Mouse (Mus musculus) T-helper 2 cell (primary cell): Measurements from ENCODE around the gene AL607142.1.

ENCODE experiments used
- in situ Hi-C: fragments of 300-600 bp; cut with MboI, MseI; formaldehyde crosslinking; loops from one replicate; pipeline ENCODE4 v1.15.1; 2025; ENCODE audit warnings: high pct_unique_total_duplicates

AL607142.1 gene

GRCm38 (mm10) chr4:120091997-120092783 is 27.4 kb downstream of the AL607142.1 start:
- in situ Hi-C loops = no loop called here

DNA sequence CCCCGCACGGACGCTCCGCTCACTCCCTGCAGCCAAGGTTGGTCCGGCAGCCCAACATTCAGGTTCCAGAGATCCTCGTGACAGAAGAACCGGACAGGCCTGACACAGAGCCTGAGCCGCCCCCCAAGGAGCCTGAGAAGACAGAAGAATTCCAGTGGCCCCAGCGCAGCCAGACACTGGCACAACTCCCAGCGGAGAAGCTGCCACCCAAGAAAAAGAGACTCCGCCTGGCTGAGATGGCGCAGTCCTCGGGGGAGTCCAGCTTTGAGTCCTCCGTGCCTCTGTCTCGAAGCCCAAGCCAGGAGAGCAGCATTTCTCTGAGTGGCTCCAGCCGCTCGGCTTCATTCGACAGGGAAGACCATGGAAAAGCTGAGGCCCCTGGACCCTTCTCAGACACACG is 32.1 kb downstream of the AL607142.1 start:
- in situ Hi-C loops = no loop called here

DNA sequence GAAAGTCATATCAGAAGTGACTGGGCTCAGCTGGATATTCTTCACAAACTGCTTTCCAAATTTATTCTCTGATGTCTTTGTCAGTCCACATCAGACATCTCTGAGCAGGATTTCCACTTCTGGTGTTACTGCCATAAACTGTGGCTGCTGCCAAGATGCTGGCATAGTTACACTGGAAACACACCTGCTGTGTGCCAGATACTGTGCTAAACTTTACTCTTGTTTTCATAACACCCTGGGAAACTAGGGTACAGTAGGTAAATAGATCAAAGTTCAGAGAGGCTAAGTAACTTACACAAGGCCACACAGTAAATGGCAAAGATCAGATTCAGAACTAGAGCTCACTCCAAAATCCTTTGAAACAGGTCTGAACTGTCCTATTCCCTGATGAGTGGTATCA is 36.4 kb downstream of the AL607142.1 start:
- in situ Hi-C loops = no loop called here

GRCm38 (mm10) chr4:120104599-120104998 is 39.8 kb downstream of the AL607142.1 start:
- in situ Hi-C loops = no loop called here

DNA sequence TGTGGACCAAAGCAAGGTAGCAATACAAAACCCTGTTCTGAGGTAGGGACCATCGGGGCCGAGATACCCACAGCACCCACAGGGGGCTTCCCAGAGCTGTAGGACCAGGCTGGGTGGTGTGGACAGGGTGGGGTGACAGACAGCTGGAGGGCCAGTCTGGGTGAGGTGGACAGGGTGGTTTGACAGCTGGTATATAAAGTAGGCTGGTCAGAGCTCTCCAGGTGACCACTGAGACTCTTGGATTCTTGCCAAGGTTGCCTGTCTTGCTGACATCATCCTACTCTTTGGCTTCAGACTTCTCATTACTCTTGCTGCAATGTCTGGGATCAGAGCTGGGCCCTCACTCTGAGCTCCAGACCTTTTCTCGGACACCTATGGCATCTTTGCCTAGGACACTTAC is 41.6 kb downstream of the AL607142.1 start:
- in situ Hi-C loops = loop anchor here (5.0 kb wide), 1 partner anchor 189 kb away; no protein-coding TSS in a partner anchor

DNA sequence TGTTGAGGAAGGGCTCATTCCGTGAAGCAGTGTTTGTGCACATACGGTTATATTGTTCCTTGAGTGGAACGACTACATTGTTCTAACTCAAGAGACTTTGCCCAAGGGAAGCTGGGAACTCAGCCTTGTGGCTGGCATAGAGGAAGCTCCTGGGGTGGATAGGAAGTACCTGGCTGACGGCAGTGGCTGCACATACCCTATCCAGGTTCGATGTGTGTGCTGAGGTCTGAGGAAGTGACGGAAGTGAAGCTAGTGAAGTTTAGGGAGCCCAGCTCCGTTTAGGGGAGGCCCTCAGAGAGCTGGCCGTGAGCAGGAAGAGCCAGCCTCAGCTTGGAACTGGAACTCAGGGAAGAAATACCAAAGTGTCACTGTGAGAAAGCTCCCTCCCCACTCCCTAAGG is 43.0 kb downstream of the AL607142.1 start:
- in situ Hi-C loops = loop anchor here (5.0 kb wide), 1 partner anchor 190 kb away; no protein-coding TSS in a partner anchor

GRCm38 (mm10) chr4:120115516-120115915 is 50.7 kb downstream of the AL607142.1 start:
- in situ Hi-C loops = no loop called here

GRCm38 (mm10) chr4:120116312-120116711 is 51.5 kb downstream of the AL607142.1 start:
- in situ Hi-C loops = no loop called here

DNA sequence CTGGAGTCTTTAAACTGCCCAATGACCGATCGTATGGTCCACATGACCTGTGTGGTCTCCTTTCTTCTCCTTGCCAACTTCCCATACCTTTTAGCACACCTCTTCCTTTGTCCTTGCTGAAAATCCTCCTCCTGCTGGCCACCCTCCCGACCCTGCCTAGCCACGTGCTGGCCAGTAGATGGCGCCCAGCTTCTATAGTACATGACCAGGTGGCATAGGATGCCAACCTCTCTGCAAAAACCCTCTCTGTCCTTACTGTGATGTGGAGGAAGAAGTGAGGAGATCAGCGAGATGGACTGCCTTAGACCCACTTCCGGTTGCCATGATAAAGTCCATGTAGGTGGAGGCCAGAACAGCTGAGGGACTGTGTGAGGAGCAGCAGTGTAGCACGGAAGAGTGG is 55.5 kb downstream of the AL607142.1 start:
- in situ Hi-C loops = no loop called here

GRCm38 (mm10) chr4:120124656-120125055 is 59.9 kb downstream of the AL607142.1 start:
- in situ Hi-C loops = no loop called here

GRCm38 (mm10) chr4:120126047-120126446 is 61.3 kb downstream of the AL607142.1 start:
- in situ Hi-C loops = no loop called here

- in situ Hi-C loops = no loop called here
These were observed 62.5 kb downstream of the AL607142.1 start for GRCm38 (mm10) chr4:120127333-120127732.

DNA sequence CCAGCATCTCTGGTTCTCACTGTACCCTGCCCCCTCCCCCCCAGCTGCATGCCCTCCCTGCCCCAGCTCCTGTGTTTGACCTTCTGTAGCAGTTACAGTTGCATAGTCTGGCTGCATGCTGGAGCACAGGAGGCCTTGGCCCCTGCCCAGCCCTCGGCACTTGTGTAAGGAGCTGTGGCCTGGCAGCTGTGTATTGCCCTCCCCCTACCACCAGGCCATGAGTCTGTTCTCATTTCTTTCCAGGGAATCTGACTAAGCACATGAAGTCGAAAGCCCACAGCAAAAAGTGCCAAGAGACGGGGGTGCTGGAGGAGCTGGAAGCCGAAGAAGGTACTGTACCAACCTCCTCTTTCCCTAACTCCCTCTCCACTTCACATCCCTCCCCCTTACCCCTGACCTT is 63.2 kb downstream of the AL607142.1 start:
- in situ Hi-C loops = no loop called here

GRCm38 (mm10) chr4:120129233-120129885 is 64.6 kb downstream of the AL607142.1 start:
- in situ Hi-C loops = no loop called here

DNA sequence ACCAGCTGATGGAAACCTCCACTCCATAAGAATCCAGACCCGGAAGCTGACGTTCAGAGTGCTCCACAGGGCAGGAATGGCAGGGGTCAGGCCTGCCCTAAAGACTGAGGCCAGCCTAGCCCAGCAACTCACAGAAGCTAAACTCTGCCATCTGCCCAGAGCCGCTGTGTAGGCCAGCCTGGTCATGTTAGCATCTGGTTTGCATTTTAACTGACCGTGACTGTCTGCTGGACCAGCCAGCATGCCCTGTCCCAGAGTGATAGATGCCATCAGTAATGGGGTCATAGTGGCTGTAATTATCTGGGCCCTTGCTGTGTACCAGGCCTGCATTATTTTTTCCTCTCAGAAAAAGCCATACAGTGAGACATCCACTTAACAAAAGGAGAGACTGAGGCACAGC is 66.1 kb downstream of the AL607142.1 start:
- in situ Hi-C loops = no loop called here

DNA sequence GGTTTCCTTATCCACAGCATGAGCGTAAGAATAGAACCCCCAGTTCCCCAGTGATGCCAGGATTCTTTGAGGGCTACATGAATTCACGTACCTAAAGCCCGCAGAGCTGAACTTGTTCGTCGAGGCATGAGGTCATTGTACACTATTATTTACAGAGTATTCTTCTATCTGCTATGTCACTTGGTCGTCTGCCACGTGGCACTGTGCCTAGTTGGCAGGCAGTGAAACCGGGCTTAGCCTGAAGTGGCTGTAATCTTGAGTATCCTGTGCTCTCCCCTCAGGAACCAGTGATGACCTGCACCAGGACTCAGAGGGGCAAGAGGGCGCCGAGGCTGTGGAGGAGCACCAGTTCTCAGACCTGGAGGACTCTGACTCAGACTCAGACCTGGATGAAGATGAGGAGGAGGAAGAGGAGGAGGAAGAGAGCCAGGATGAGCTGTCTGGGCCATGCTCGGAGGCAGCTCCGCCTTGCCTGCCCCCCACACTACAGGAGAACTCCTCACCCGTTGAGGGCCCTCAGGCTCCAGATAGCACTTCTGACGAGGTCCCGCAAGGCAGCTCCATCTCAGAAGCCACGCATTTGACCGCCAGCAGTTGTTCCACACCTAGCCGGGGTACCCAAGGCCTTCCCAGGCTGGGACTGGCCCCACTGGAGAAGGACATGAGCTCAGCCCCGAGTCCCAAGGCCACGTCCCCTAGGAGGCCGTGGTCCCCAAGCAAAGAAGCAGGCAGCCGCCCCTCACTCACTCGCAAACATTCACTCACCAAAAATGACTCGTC is 66.8 kb downstream of the AL607142.1 start:
- in situ Hi-C loops = no loop called here

- in situ Hi-C loops = no loop called here
These were observed 69.4 kb downstream of the AL607142.1 start for GRCm38 (mm10) chr4:120134223-120134622.

- in situ Hi-C loops = no loop called here
These were observed 77.0 kb downstream of the AL607142.1 start for GRCm38 (mm10) chr4:120141810-120142209.

GRCm38 (mm10) chr4:120142905-120143304 is 78.1 kb downstream of the AL607142.1 start:
- in situ Hi-C loops = no loop called here
